Comparison of ENCODE assay signal across 15 mouse cellular contexts in genomic region chr15:36425902-36426301, GRCm38 (mm10).
DNase-seq lines count a peak whose midpoint lies in the region; ATAC-seq and TF ChIP-seq lines count a peak whose summit lies in the region.
"Had no signal": no experiment of that assay in that cellular context is flagged by ENCODE, and none has a peak within 500 bp of the region (broad histone marks: within the 10 kb centered on the region; RNA-seq: fewer than 3 reads in every experiment).

No protein-coding gene starts in this region.

- H3K27me3 ChIP-seq in midbrain, postnatal 0 days (ENCODE audit: insufficient read depth, low read length), result no peaks in the 10 kb centered on the region
- no peaks in the 10 kb centered on the region for H3K27me3 ChIP-seq in midbrain, embryonic 16.5 days (ENCODE audit: control insufficient read depth, insufficient read depth, low read depth, low read length)
- H3K27me3 ChIP-seq in hindbrain, embryonic 10.5 days (ENCODE audit: insufficient read depth, poor library complexity, severe bottlenecking), result no peaks in the 10 kb centered on the region
- H3K27me3 ChIP-seq: kidney, embryonic 15.5 days had no signal

- no peaks in the 10 kb centered on the region for H3K9me3 ChIP-seq in midbrain, postnatal 0 days (ENCODE audit: low read length)
- H3K9me3 ChIP-seq in midbrain, embryonic 16.5 days (replicated peaks; ENCODE audit: control insufficient read depth, low read length, poor library complexity, severe bottlenecking), result no peaks in the 10 kb centered on the region
- no peaks in the 10 kb centered on the region for H3K9me3 ChIP-seq in hindbrain, embryonic 10.5 days
- H3K9me3 ChIP-seq: kidney, embryonic 15.5 days; limb, embryonic 10.5 days; midbrain, embryonic 10.5 days had no signal

- DNase-seq in cerebellum, postnatal 14 days, result peak; percentile 24 to 38
- DNase-seq in cerebellum, adult 8-10 months, result no peak
- peak; percentile 21 for DNase-seq in midbrain, postnatal 0 days (ENCODE audit: low spot score)
- peak; percentile 42 to 61 for DNase-seq in layer of hippocampus, adult 8-10 months (ENCODE audit: low spot score in 2 of 2)
- DNase-seq in right cerebral cortex, postnatal 36 days (ENCODE audit: low spot score in 2 of 2), result no peak
- DNase-seq in hindbrain, embryonic 10.5 days (ENCODE audit: low spot score), result no peak
- DNase-seq: cerebellum, adult 11 months; gastrocnemius, postnatal 10 days had no signal

- no peak overlapping the region for H3K4me3 ChIP-seq in midbrain, postnatal 0 days (ENCODE audit: low read depth, low read length)
- H3K4me3 ChIP-seq in midbrain, embryonic 16.5 days (ENCODE audit: low read depth, low read length), result no peak overlapping the region
- no peak overlapping the region for H3K4me3 ChIP-seq in hindbrain, embryonic 10.5 days
- H3K4me3 ChIP-seq: kidney, embryonic 15.5 days; limb, embryonic 10.5 days; midbrain, embryonic 10.5 days had no signal

- H3K4me1 ChIP-seq in midbrain, postnatal 0 days (ENCODE audit: insufficient read depth, low read length), result no peaks in the 10 kb centered on the region
- H3K4me1 ChIP-seq in midbrain, embryonic 16.5 days (ENCODE audit: control insufficient read depth, insufficient read depth, low read length), result no peaks in the 10 kb centered on the region
- H3K4me1 ChIP-seq in hindbrain, embryonic 10.5 days (replicated peaks), result peaks cover 16% of the 10 kb centered on the region

- WGBS in midbrain, postnatal 0 days, result 86% methylated on average over 8 of the region's 8 CpGs
- 87% methylated on average over 8 of the region's 8 CpGs for WGBS in midbrain, embryonic 16.5 days
- 84% methylated on average over 8 of the region's 8 CpGs for WGBS in hindbrain, embryonic 10.5 days

- no peaks in the 10 kb centered on the region for H3K36me3 ChIP-seq in midbrain, postnatal 0 days (ENCODE audit: insufficient read depth, low read length)
- H3K36me3 ChIP-seq in midbrain, embryonic 16.5 days (ENCODE audit: control insufficient read depth, insufficient read depth, low read length), result no peaks in the 10 kb centered on the region
- no peaks in the 10 kb centered on the region for H3K36me3 ChIP-seq in hindbrain, embryonic 10.5 days
- H3K36me3 ChIP-seq: kidney, embryonic 15.5 days; limb, embryonic 10.5 days; midbrain, embryonic 10.5 days had no signal

- no peak overlapping the region for H3K9ac ChIP-seq in midbrain, postnatal 0 days (replicated peaks; ENCODE audit: low read length, poor library complexity, severe bottlenecking)
- no peak overlapping the region for H3K9ac ChIP-seq in midbrain, embryonic 16.5 days (ENCODE audit: low read depth, low read length)
- H3K9ac ChIP-seq: kidney, embryonic 15.5 days had no signal

- no peak overlapping the region for H3K4me2 ChIP-seq in midbrain, postnatal 0 days (ENCODE audit: low read depth, low read length, poor library complexity, severe bottlenecking)
- H3K4me2 ChIP-seq in midbrain, embryonic 16.5 days (ENCODE audit: low read length), result no peak overlapping the region
- H3K4me2 ChIP-seq: heart, embryonic 11.5 days; kidney, embryonic 15.5 days had no signal

- no peak overlapping the region for H3K27ac ChIP-seq in midbrain, postnatal 0 days (ENCODE audit: low read depth, low read length)
- H3K27ac ChIP-seq in midbrain, embryonic 16.5 days (ENCODE audit: low read length), result no peak overlapping the region
- H3K27ac ChIP-seq in hindbrain, embryonic 10.5 days, result no peak overlapping the region
- H3K27ac ChIP-seq: kidney, embryonic 15.5 days; limb, embryonic 10.5 days; midbrain, embryonic 10.5 days had no signal

- TF ChIP-seq CTCF in midbrain, postnatal 0 days (IDR thresholded peaks at IDR 0.05), result no peak

- no peak for ATAC-seq in midbrain, postnatal 0 days (ENCODE audit: low FRiP score)
- ATAC-seq in midbrain, embryonic 16.5 days, result no peak
- ATAC-seq: CD4-positive, CD25-positive, alpha-beta regulatory T cell, adult 4 months; intestine, postnatal 0 days had no signal

Comparison
In these comparisons a context has a peak if more than half of its experiments do, and no peak if none do; other contexts are left out.
1. DNase-seq: peak in cerebellum, postnatal 14 days (2 of 2), midbrain, postnatal 0 days (single experiment) and layer of hippocampus, adult 8-10 months (2 of 2); none in cerebellum, adult 8-10 months (single experiment), right cerebral cortex, postnatal 36 days (0 of 2) and hindbrain, embryonic 10.5 days (single experiment).